Mouse (Mus musculus): ENCODE results near the gene Gm10097. TPM values are rescaled to one million over a fixed set of nuclear protein-coding genes. Genes with fewer than 3 reads are reported as not detected.

The Gm10097 gene
- 0.06 and 0.08 TPM in 2 replicates for polyA plus RNA-seq (2015; fragmentation: Nextera tagmentation; extraction: Ambion mirVana)

GRCm38 (mm10) chr10:5068676-5069265 lies at the start of gene Gm10097:
Gene Gm10097, plus strand, starts transcription at chr10:5069192.
- Histone ChIP-seq H3K9ac (no peak within 1 kb of the TSS), H3K4me3 (no peak within 1 kb of the TSS), H3K4me1 (no peaks in the 10 kb centered on the region), H3K9me3 (replicated peaks) (no peaks in the 10 kb centered on the region), H3K36me3 (ENCODE audit: poor library complexity, severe bottlenecking) (no peaks in the 10 kb centered on the region), H3K27me3 (no peaks in the 10 kb centered on the region), H3K4me2 (no peak within 1 kb of the TSS), H3K27ac (no peak within 1 kb of the TSS)
- WGBS, result 82% methylated on average over 14 of the region's 14 CpGs
- no peak for ATAC-seq

- no peak overlapping the region for H3K4me2 ChIP-seq
- ATAC-seq, result no peak
- peaks cover 16% of the 10 kb centered on the region for H3K27me3 ChIP-seq
- no peaks in the 10 kb centered on the region for H3K36me3 ChIP-seq (ENCODE audit: poor library complexity, severe bottlenecking)
- H3K9me3 ChIP-seq (replicated peaks), result no peaks in the 10 kb centered on the region
- H3K9ac ChIP-seq, result no peak overlapping the region
- no peaks in the 10 kb centered on the region for H3K4me1 ChIP-seq
- WGBS, result 92% methylated on average over 4 of the region's 4 CpGs
- no peak overlapping the region for H3K4me3 ChIP-seq
- no peak overlapping the region for H3K27ac ChIP-seq
Measured at GRCm38 (mm10) chr10:5025906-5026305, 43.1 kb upstream of the Gm10097 start.

GRCm38 (mm10) chr10:5027208-5027607 lies 41.8 kb upstream of the Gm10097 start:
- no peak overlapping the region for H3K9ac ChIP-seq
- no peaks in the 10 kb centered on the region for H3K36me3 ChIP-seq (ENCODE audit: poor library complexity, severe bottlenecking)
- ATAC-seq, result no peak
- H3K9me3 ChIP-seq (replicated peaks), result no peaks in the 10 kb centered on the region
- H3K27me3 ChIP-seq, result peaks cover 20% of the 10 kb centered on the region
- no peak overlapping the region for H3K27ac ChIP-seq
- 86% methylated on average over 1 of the region's 1 CpGs for WGBS
- H3K4me2 ChIP-seq, result no peak overlapping the region
- 0 out of 2 replicates have a peak, but pooled peaks cover under 1% of the 10 kb centered on the region for H3K4me1 ChIP-seq
- H3K4me3 ChIP-seq, result no peak overlapping the region

GRCm38 (mm10) chr10:5028301-5028700 lies 40.7 kb upstream of the Gm10097 start:
- no peaks in the 10 kb centered on the region for H3K36me3 ChIP-seq (ENCODE audit: poor library complexity, severe bottlenecking)
- no peak overlapping the region for H3K4me2 ChIP-seq
- ATAC-seq, result no peak
- WGBS, result 80% methylated on average over 9 of the region's 9 CpGs
- H3K9ac ChIP-seq, result no peak overlapping the region
- no peak overlapping the region for H3K27ac ChIP-seq
- peaks cover 7% of the 10 kb centered on the region; the same call in 1 of the 2 replicates for H3K4me1 ChIP-seq
- no peaks in the 10 kb centered on the region for H3K9me3 ChIP-seq (replicated peaks)
- H3K4me3 ChIP-seq, result no peak overlapping the region
- H3K27me3 ChIP-seq, result peaks cover 25% of the 10 kb centered on the region

- H3K4me3 ChIP-seq, result no peak overlapping the region
- no peak for ATAC-seq
- peaks cover 25% of the 10 kb centered on the region for H3K27me3 ChIP-seq
- 82% methylated on average over 2 of the region's 2 CpGs for WGBS
- H3K9ac ChIP-seq, result no peak overlapping the region
- H3K9me3 ChIP-seq (replicated peaks), result no peaks in the 10 kb centered on the region
- H3K27ac ChIP-seq, result no peak overlapping the region
- H3K4me1 ChIP-seq, result peaks cover 7% of the 10 kb centered on the region; the same call in 1 of the 2 replicates
- H3K4me2 ChIP-seq, result no peak overlapping the region
- H3K36me3 ChIP-seq (ENCODE audit: poor library complexity, severe bottlenecking), result no peaks in the 10 kb centered on the region
Measured at GRCm38 (mm10) chr10:5029161-5029560, 39.8 kb upstream of the Gm10097 start.

GRCm38 (mm10) chr10:5029883-5030282 lies 39.1 kb upstream of the Gm10097 start:
- H3K9ac ChIP-seq, result no peak overlapping the region
- H3K4me2 ChIP-seq, result no peak overlapping the region
- H3K4me3 ChIP-seq, result no peak overlapping the region
- no peak for ATAC-seq
- peaks cover 25% of the 10 kb centered on the region for H3K27me3 ChIP-seq
- WGBS, result 88% methylated on average over 1 of the region's 1 CpGs
- H3K4me1 ChIP-seq, result peaks cover 7% of the 10 kb centered on the region; the same call in 1 of the 2 replicates
- no peaks in the 10 kb centered on the region for H3K9me3 ChIP-seq (replicated peaks)
- H3K36me3 ChIP-seq (ENCODE audit: poor library complexity, severe bottlenecking), result no peaks in the 10 kb centered on the region
- no peak overlapping the region for H3K27ac ChIP-seq

GRCm38 (mm10) chr10:5032192-5033048 lies 36.6 kb upstream of the Gm10097 start:
- ATAC-seq, result peak; percentile 66; the same call in 1 of the 2 replicates
- Histone ChIP-seq H3K4me1 (peaks cover 7% of the 10 kb centered on the region; the same call in 1 of the 2 replicates), H3K9me3 (replicated peaks) (no peaks in the 10 kb centered on the region), H3K4me3 (no peak overlapping the region), H3K36me3 (ENCODE audit: poor library complexity, severe bottlenecking) (no peaks in the 10 kb centered on the region), H3K4me2 (no peak overlapping the region), H3K9ac (no peak overlapping the region), H3K27ac (no peak overlapping the region), H3K27me3 (peaks cover 46% of the 10 kb centered on the region)
- WGBS, result 24% methylated on average over 15 of the region's 15 CpGs

GRCm38 (mm10) chr10:5041254-5041653 lies 27.7 kb upstream of the Gm10097 start:
- no peak overlapping the region for H3K9ac ChIP-seq
- no peak for ATAC-seq
- H3K27me3 ChIP-seq, result peaks cover 9% of the 10 kb centered on the region; the same call in 1 of the 2 replicates
- no peaks in the 10 kb centered on the region for H3K36me3 ChIP-seq (ENCODE audit: poor library complexity, severe bottlenecking)
- no peaks in the 10 kb centered on the region for H3K4me1 ChIP-seq
- H3K4me3 ChIP-seq, result no peak overlapping the region
- H3K4me2 ChIP-seq, result no peak overlapping the region
- no peak overlapping the region for H3K27ac ChIP-seq
- H3K9me3 ChIP-seq (replicated peaks), result no peaks in the 10 kb centered on the region
- WGBS, result 83% methylated on average over 8 of the region's 8 CpGs

- Histone ChIP-seq H3K4me1 (no peaks in the 10 kb centered on the region), H3K36me3 (ENCODE audit: poor library complexity, severe bottlenecking) (no peaks in the 10 kb centered on the region), H3K4me3 (no peak overlapping the region), H3K27me3 (no peaks in the 10 kb centered on the region), H3K4me2 (no peak overlapping the region), H3K9ac (no peak overlapping the region), H3K27ac (no peak overlapping the region), H3K9me3 (replicated peaks) (no peaks in the 10 kb centered on the region)
- WGBS, result 88% methylated on average over 8 of the region's 8 CpGs
- ATAC-seq, result no peak
Measured at GRCm38 (mm10) chr10:5044481-5044880, 24.5 kb upstream of the Gm10097 start.

GRCm38 (mm10) chr10:5045213-5045612 lies 23.8 kb upstream of the Gm10097 start:
- Histone ChIP-seq H3K27ac (no peak overlapping the region), H3K4me2 (no peak overlapping the region), H3K36me3 (ENCODE audit: poor library complexity, severe bottlenecking) (no peaks in the 10 kb centered on the region), H3K27me3 (no peaks in the 10 kb centered on the region), H3K9ac (no peak overlapping the region), H3K4me3 (no peak overlapping the region), H3K4me1 (no peaks in the 10 kb centered on the region), H3K9me3 (replicated peaks) (no peaks in the 10 kb centered on the region)
- WGBS, result 87% methylated on average over 7 of the region's 7 CpGs
- no peak for ATAC-seq

GRCm38 (mm10) chr10:5045671-5046070 lies 23.3 kb upstream of the Gm10097 start:
- WGBS, result 94% methylated on average over 5 of the region's 5 CpGs
- ATAC-seq, result no peak
- no peak overlapping the region for H3K4me2 ChIP-seq

GRCm38 (mm10) chr10:5056243-5056735 lies 12.7 kb upstream of the Gm10097 start:
- H3K9ac ChIP-seq, result no peak overlapping the region
- no peak overlapping the region for H3K4me3 ChIP-seq
- ATAC-seq, result no peak
- no peaks in the 10 kb centered on the region for H3K9me3 ChIP-seq (replicated peaks)
- H3K27me3 ChIP-seq, result no peaks in the 10 kb centered on the region
- no peak overlapping the region for H3K4me2 ChIP-seq
- no peaks in the 10 kb centered on the region for H3K36me3 ChIP-seq (ENCODE audit: poor library complexity, severe bottlenecking)
- H3K27ac ChIP-seq, result no peak overlapping the region
- WGBS, result 38% methylated on average over 10 of the region's 10 CpGs
- H3K4me1 ChIP-seq, result 0 out of 2 replicates have a peak, but pooled peaks cover 5% of the 10 kb centered on the region

More at GRCm38 (mm10) chr10:5045671-5046070, 23.3 kb upstream of the Gm10097 start:
- no peaks in the 10 kb centered on the region for H3K36me3 ChIP-seq (ENCODE audit: poor library complexity, severe bottlenecking)
- no peaks in the 10 kb centered on the region for H3K4me1 ChIP-seq
- no peaks in the 10 kb centered on the region for H3K9me3 ChIP-seq (replicated peaks)
- no peaks in the 10 kb centered on the region for H3K27me3 ChIP-seq
- no peak overlapping the region for H3K27ac ChIP-seq
- H3K9ac ChIP-seq, result no peak overlapping the region
- no peak overlapping the region for H3K4me3 ChIP-seq
